Mouse (Mus musculus) heart, embryonic 13.5 days (tissue): Measurements from ENCODE around the gene Slco4a1. TPM values are rescaled to one million over a fixed set of nuclear protein-coding genes. Genes with fewer than 3 reads are reported as not detected.

ENCODE experiments used
- ATAC-seq: fragments of 200-750 bp; cut with Nextera tagmentation; 2 replicates; pipeline ENCODE4 v1.8.0; 2017; ENCODE audit warnings: moderate TSS enrichment; ENCODE audit not compliant: insufficient number of reproducible peaks, low FRiP score, low TSS enrichment; ENCODE audit errors: extremely low read depth
- H3K27ac ChIP-seq: fragments of 300-500 bp; sonication (generic); replicated peaks from 2 replicates; pipeline ENCODE4 v1.5.1; 2015; ENCODE audit warnings: moderate library complexity, mild to moderate bottlenecking, inconsistent platforms
- H3K27me3 ChIP-seq: fragments of 300-500 bp; sonication (generic); replicated peaks from 2 replicates; pipeline ENCODE4 v1.6.1; 2015; ENCODE audit warnings: mild to moderate bottlenecking, inconsistent platforms
- H3K36me3 ChIP-seq: fragments of 300-500 bp; sonication (generic); 2 replicates; pipeline ENCODE4 v1.6.1; 2015; ENCODE audit warnings: mild to moderate bottlenecking, inconsistent platforms
- H3K4me1 ChIP-seq: fragments of 300-500 bp; sonication (generic); 2 replicates; pipeline ENCODE4 v1.6.1; 2015; ENCODE audit warnings: inconsistent platforms
- H3K4me2 ChIP-seq: fragments of 300-500 bp; sonication (generic); 2 replicates; pipeline ENCODE4 v1.6.1; 2015; ENCODE audit warnings: inconsistent platforms, mild to moderate bottlenecking, moderate library complexity
- H3K4me3 ChIP-seq: fragments of 300-500 bp; sonication (generic); 2 replicates; pipeline ENCODE4 v1.5.1; 2015; ENCODE audit warnings: moderate library complexity, mild to moderate bottlenecking, inconsistent platforms
- H3K9ac ChIP-seq: fragments of 300-500 bp; sonication (generic); 2 replicates; pipeline ENCODE4 v1.6.1; 2015; ENCODE audit warnings: inconsistent platforms, mild to moderate bottlenecking, moderate library complexity
- H3K9me3 ChIP-seq: fragments of 300-500 bp; sonication (generic); 2 replicates; pipeline ENCODE4 v1.6.1; 2016; ENCODE audit warnings: inconsistent platforms
- WGBS: fragments of 180-500 bp; shearing (Covaris S2); methylation state at CpG from one replicate; pipeline ENCODE4 v1.1.7; 2015; ENCODE audit warnings: mixed read lengths; 5-methylcytosine and 5-hydroxymethylcytosine counted together
- polyA plus RNA-seq: library from polyadenylated mRNA; unstranded; fragments of >200 nt; fragmentation: Nextera tagmentation; extraction: Ambion mirVana; gene quantifications from 2 replicates; pipeline ENCODE4 v1.2.1, GENCODE M21; 2015

The Slco4a1 gene
- polyA plus RNA-seq, 1 experiment from 2014 or later, result 0.32 TPM

- Histone ChIP-seq H3K4me2 (no peak overlapping the region), H3K4me1 (peaks cover 26% of the 10 kb centered on the region), H3K36me3 (no peaks in the 10 kb centered on the region), H3K9ac (no peak overlapping the region), H3K4me3 (no peak overlapping the region), H3K27ac (no peak overlapping the region), H3K27me3 (peaks cover 11% of the 10 kb centered on the region), H3K9me3 (no peaks in the 10 kb centered on the region)
- ATAC-seq, result 0 out of 2 replicates have a peak, but pooled peaks have one; percentile 26
- 18% methylated on average over 10 of the region's 10 CpGs for WGBS
These were observed 23.9 kb upstream of the Slco4a1 start for GRCm38 (mm10) chr2:180432042-180432668.

GRCm38 (mm10) chr2:180432751-180433150 lies 23.3 kb upstream of the Slco4a1 start:
- Histone ChIP-seq H3K9ac (no peak overlapping the region), H3K9me3 (no peaks in the 10 kb centered on the region), H3K4me1 (peaks cover 28% of the 10 kb centered on the region), H3K27me3 (peaks cover 11% of the 10 kb centered on the region), H3K4me3 (no peak overlapping the region), H3K27ac (no peak overlapping the region), H3K4me2 (no peak overlapping the region), H3K36me3 (no peaks in the 10 kb centered on the region)
- ATAC-seq, result no peak
- WGBS, result 66% methylated on average over 10 of the region's 10 CpGs

GRCm38 (mm10) chr2:180433350-180433749 lies 22.7 kb upstream of the Slco4a1 start:
- Histone ChIP-seq H3K27ac (no peak overlapping the region), H3K4me3 (no peak overlapping the region), H3K36me3 (no peaks in the 10 kb centered on the region), H3K9me3 (no peaks in the 10 kb centered on the region), H3K9ac (no peak overlapping the region), H3K4me2 (no peak overlapping the region), H3K27me3 (peaks cover 11% of the 10 kb centered on the region), H3K4me1 (peaks cover 23% of the 10 kb centered on the region)
- no peak for ATAC-seq
- 76% methylated on average over 7 of the region's 7 CpGs for WGBS

GRCm38 (mm10) chr2:180435341-180435926 lies 20.6 kb upstream of the Slco4a1 start:
- H3K27me3 ChIP-seq, result peaks cover 9% of the 10 kb centered on the region
- H3K27ac ChIP-seq, result no peak overlapping the region
- H3K4me1 ChIP-seq, result peaks cover 19% of the 10 kb centered on the region
- no peak for ATAC-seq
- WGBS, result 30% methylated on average over 4 of the region's 4 CpGs
- H3K4me3 ChIP-seq, result no peak overlapping the region
- H3K9me3 ChIP-seq, result no peaks in the 10 kb centered on the region
- no peak overlapping the region for H3K9ac ChIP-seq
- no peak overlapping the region for H3K4me2 ChIP-seq
- H3K36me3 ChIP-seq, result no peaks in the 10 kb centered on the region

GRCm38 (mm10) chr2:180437149-180437864 lies 18.7 kb upstream of the Slco4a1 start:
- Histone ChIP-seq H3K27ac (no peak overlapping the region), H3K9ac (no peak overlapping the region), H3K4me1 (peaks cover 31% of the 10 kb centered on the region), H3K27me3 (peaks cover 5% of the 10 kb centered on the region; the same call in 1 of the 2 replicates), H3K4me2 (no peak overlapping the region), H3K36me3 (no peaks in the 10 kb centered on the region), H3K9me3 (no peaks in the 10 kb centered on the region), H3K4me3 (no peak overlapping the region)
- no peak for ATAC-seq
- WGBS, result 40% methylated on average over 5 of the region's 5 CpGs

- no peak for ATAC-seq
- Histone ChIP-seq H3K9ac (no peak overlapping the region), H3K36me3 (no peaks in the 10 kb centered on the region), H3K4me1 (peaks cover 41% of the 10 kb centered on the region), H3K4me3 (no peak overlapping the region), H3K27me3 (no peaks in the 10 kb centered on the region), H3K27ac (no peak overlapping the region), H3K9me3 (no peaks in the 10 kb centered on the region), H3K4me2 (no peak overlapping the region)
- 53% methylated on average over 3 of the region's 3 CpGs for WGBS
These were observed 16.3 kb upstream of the Slco4a1 start for GRCm38 (mm10) chr2:180439791-180440190.

GRCm38 (mm10) chr2:180440596-180441332 lies 15.3 kb upstream of the Slco4a1 start:
- Histone ChIP-seq H3K4me2 (no peak overlapping the region), H3K9me3 (no peaks in the 10 kb centered on the region), H3K27ac (no peak overlapping the region), H3K36me3 (no peaks in the 10 kb centered on the region), H3K9ac (no peak overlapping the region), H3K27me3 (no peaks in the 10 kb centered on the region), H3K4me3 (no peak overlapping the region), H3K4me1 (peaks cover 40% of the 10 kb centered on the region)
- ATAC-seq, result no peak
- 54% methylated on average over 9 of the region's 9 CpGs for WGBS

- H3K4me2 ChIP-seq, result no peak overlapping the region
- H3K4me1 ChIP-seq, result peaks cover 34% of the 10 kb centered on the region
- 0 out of 2 replicates have a peak, but pooled peaks cover 5% of the 10 kb centered on the region for H3K27me3 ChIP-seq
- no peaks in the 10 kb centered on the region for H3K36me3 ChIP-seq
- H3K9ac ChIP-seq, result no peak overlapping the region
- no peak overlapping the region for H3K4me3 ChIP-seq
- H3K27ac ChIP-seq, result no peak overlapping the region
- ATAC-seq, result no peak
- H3K9me3 ChIP-seq, result no peaks in the 10 kb centered on the region
- WGBS, result 63% methylated on average over 5 of the region's 5 CpGs
These were observed 14.0 kb upstream of the Slco4a1 start for GRCm38 (mm10) chr2:180442061-180442460.

GRCm38 (mm10) chr2:180443861-180444260 lies 12.2 kb upstream of the Slco4a1 start:
- ATAC-seq, result no peak
- Histone ChIP-seq H3K27me3 (peaks cover 10% of the 10 kb centered on the region; the same call in 1 of the 2 replicates), H3K4me2 (no peak overlapping the region), H3K9ac (no peak overlapping the region), H3K4me1 (peaks cover 30% of the 10 kb centered on the region), H3K36me3 (no peaks in the 10 kb centered on the region), H3K27ac (no peak overlapping the region), H3K4me3 (no peak overlapping the region), H3K9me3 (no peaks in the 10 kb centered on the region)
- WGBS, result 61% methylated on average over 7 of the region's 7 CpGs

- Histone ChIP-seq H3K9ac (no peak overlapping the region), H3K36me3 (no peaks in the 10 kb centered on the region), H3K27me3 (peaks cover 10% of the 10 kb centered on the region; the same call in 1 of the 2 replicates), H3K4me3 (no peak overlapping the region), H3K4me2 (no peak overlapping the region), H3K4me1 (peaks cover 30% of the 10 kb centered on the region), H3K27ac (no peak overlapping the region), H3K9me3 (no peaks in the 10 kb centered on the region)
- no peak for ATAC-seq
- 33% methylated on average over 8 of the region's 9 CpGs for WGBS
These were observed 10.9 kb upstream of the Slco4a1 start for GRCm38 (mm10) chr2:180444957-180445785.
